In the genomic region with DNA sequence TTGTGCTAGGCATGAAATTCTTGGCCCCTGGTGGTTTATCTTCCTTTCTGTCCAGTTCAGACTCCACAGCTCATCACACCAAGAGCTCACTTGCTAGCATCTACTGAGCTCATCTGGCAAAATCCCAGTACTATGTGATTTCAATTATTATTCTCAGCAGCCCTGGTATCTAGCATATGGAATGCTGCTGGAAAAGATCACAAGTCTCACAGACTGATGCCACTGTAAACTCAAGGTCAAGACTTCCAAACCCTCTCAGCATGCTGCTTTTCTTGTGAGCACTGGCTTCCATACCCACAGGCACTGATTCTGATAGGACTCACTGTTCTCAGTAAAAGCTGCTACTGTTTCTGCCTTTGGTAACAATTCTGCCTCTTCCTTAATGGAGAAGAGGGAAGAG, we compare ENCODE assay signal across 11 mouse cellular contexts.
"Had no signal": no experiment of that assay in that cellular context is flagged by ENCODE, and none has a peak within 500 bp of the region (broad histone marks: within the 10 kb centered on the region; RNA-seq: fewer than 3 reads in every experiment).

No protein-coding gene starts in this region.

- H3K27me3 ChIP-seq: limb, embryonic 13.5 days; liver, embryonic 15.5 days; neural tube, embryonic 13.5 days had no signal

- H3K27ac ChIP-seq: limb, embryonic 13.5 days; liver, embryonic 15.5 days; neural tube, embryonic 13.5 days had no signal

- H3K4me3 ChIP-seq: limb, embryonic 13.5 days; liver, embryonic 15.5 days; neural tube, embryonic 13.5 days had no signal

- DNase-seq: kidney, postnatal 14 days; left cerebral cortex, postnatal 4 days; lung, adult 2 months; lung, postnatal 36 days; midbrain, embryonic 14.5 days; right cerebral cortex, postnatal 14 days; thymus, postnatal 36 days had no signal

- H3K9ac ChIP-seq: limb, embryonic 13.5 days; liver, embryonic 15.5 days; neural tube, embryonic 13.5 days had no signal

- ATAC-seq: lung, postnatal 0 days had no signal

- H3K9me3 ChIP-seq: limb, embryonic 13.5 days; liver, embryonic 15.5 days; neural tube, embryonic 13.5 days had no signal

- H3K4me1 ChIP-seq: limb, embryonic 13.5 days; neural tube, embryonic 13.5 days had no signal

- H3K4me2 ChIP-seq: limb, embryonic 13.5 days; liver, embryonic 15.5 days; neural tube, embryonic 13.5 days had no signal
